Mouse (Mus musculus): ENCODE data around the gene Spock1.

Spock1 gene

GRCm38 (mm10) chr13:57796951-57797692, 111.0 kb downstream of the Spock1 start:
- DNase-seq: no peak

- no peak for DNase-seq
Observed at GRCm38 (mm10) chr13:57793643-57794240, 114.4 kb downstream of the Spock1 start.

- DNase-seq: no peak
Observed at GRCm38 (mm10) chr13:57789796-57790195, 118.3 kb downstream of the Spock1 start.

- no peak for DNase-seq
Observed at GRCm38 (mm10) chr13:57788299-57788698, 119.8 kb downstream of the Spock1 start.

GRCm38 (mm10) chr13:57786278-57786677, 121.9 kb downstream of the Spock1 start:
- no peak for DNase-seq

- DNase-seq: peak; percentile 19
Observed at GRCm38 (mm10) chr13:57782975-57783374, 125.2 kb downstream of the Spock1 start.

- DNase-seq: no peak
Observed at GRCm38 (mm10) chr13:57782107-57782561, 126.0 kb downstream of the Spock1 start.

GRCm38 (mm10) chr13:57779146-57779545, 129.0 kb downstream of the Spock1 start:
- no peak for DNase-seq

- no peak for DNase-seq
Observed at GRCm38 (mm10) chr13:57778524-57778923, 129.6 kb downstream of the Spock1 start.

- DNase-seq: no peak
Observed at GRCm38 (mm10) chr13:57771998-57772397, 136.1 kb downstream of the Spock1 start.

- no peak for DNase-seq
Observed at GRCm38 (mm10) chr13:57766721-57767120, 141.4 kb downstream of the Spock1 start.

GRCm38 (mm10) chr13:57761122-57761521, 147.0 kb downstream of the Spock1 start:
- DNase-seq: no peak

GRCm38 (mm10) chr13:57760618-57761017, 147.5 kb downstream of the Spock1 start:
- DNase-seq: no peak

- DNase-seq: no peak
Observed at GRCm38 (mm10) chr13:57756316-57756715, 151.8 kb downstream of the Spock1 start.

- no peak for DNase-seq
Observed at GRCm38 (mm10) chr13:57750831-57751230, 157.3 kb downstream of the Spock1 start.

GRCm38 (mm10) chr13:57744667-57745066, 163.5 kb downstream of the Spock1 start:
- no peak for DNase-seq

- no peak for DNase-seq
Observed at GRCm38 (mm10) chr13:57741186-57741585, 166.9 kb downstream of the Spock1 start.

GRCm38 (mm10) chr13:57740473-57740872, 167.7 kb downstream of the Spock1 start:
- DNase-seq: no peak

GRCm38 (mm10) chr13:57736060-57736459, 172.1 kb downstream of the Spock1 start:
- DNase-seq: no peak

- no peak for DNase-seq
Observed at GRCm38 (mm10) chr13:57734549-57734948, 173.6 kb downstream of the Spock1 start.

GRCm38 (mm10) chr13:57733521-57733920, 174.6 kb downstream of the Spock1 start:
- DNase-seq: no peak

- DNase-seq: no peak
Observed at GRCm38 (mm10) chr13:57732251-57732650, 175.9 kb downstream of the Spock1 start.

- DNase-seq: no peak
Observed at GRCm38 (mm10) chr13:57727716-57728115, 180.4 kb downstream of the Spock1 start.

- DNase-seq: no peak
Observed at GRCm38 (mm10) chr13:57726654-57727053, 181.5 kb downstream of the Spock1 start.
